Mouse (Mus musculus) erythroblast, adult 5-6 weeks (primary cell): ENCODE results near the gene Hsd17b10. TPM values are rescaled to one million over a fixed set of nuclear protein-coding genes. Genes with fewer than 3 reads are reported as not detected.
A peak's percentile ranks its signal among the peaks of the same experiment; 100 is the strongest.

Experiments
- ATAC-seq: replicated peaks from 2 replicates; pipeline ENCODE4 v1.8.0; 2016; ENCODE audit warnings: moderate number of reproducible peaks, mild to moderate bottlenecking, moderate TSS enrichment, inconsistent platforms; ENCODE audit not compliant: poor library complexity, low FRiP score, severe bottlenecking
- total RNA-seq, 2 experiments: library from RNA; stranded (forward) in 1 of 2; stranded (reverse) in 1 of 2; fragments of 150-400 nt in 1 of 2; fragments of 200-764, 138-1000 nt in 1 of 2; gene quantifications; 2 replicates each; pipeline versions ENCODE4 v1.2.3 to v1.2.4; 2015 to 2017; ENCODE audit warnings: low replicate concordance in 2 of 2

Gene Hsd17b10
- total RNA-seq (2015; ENCODE audit: low replicate concordance), result 20.8 and 32.0 TPM in 2 replicates
- 7.0 and 13.5 TPM in 2 replicates for total RNA-seq (2017; ENCODE audit: low replicate concordance)

GRCm38 (mm10) chrX:152001737-152002710 lies at the start of gene Hsd17b10:
Hsd17b10 (plus strand) TSS chrX:152001845.
- peak; percentile 100 for ATAC-seq

GRCm38 (mm10) chrX:151999006-151999710 lies 2.5 kb upstream of the Hsd17b10 start:
- no peak for ATAC-seq

- peak; percentile 29 for ATAC-seq
These were observed 412 bp upstream of the Hsd17b10 start for GRCm38 (mm10) chrX:152001182-152001684.

GRCm38 (mm10) chrX:152002865-152003264 lies 1.2 kb downstream of the Hsd17b10 start:
- no peak for ATAC-seq

GRCm38 (mm10) chrX:152007863-152008262 lies 6.2 kb downstream of the Hsd17b10 start:
- no peak for ATAC-seq

- ATAC-seq, result peak; percentile 41; the same call in 1 of the 2 replicates
These were observed 14.1 kb downstream of the Hsd17b10 start for GRCm38 (mm10) chrX:152015752-152016150.

- peak; percentile 92 for ATAC-seq
These were observed 14.8 kb downstream of the Hsd17b10 start, which contains the start of the genes Ribc1 and Smc1a for GRCm38 (mm10) chrX:152016151-152017145. Ribc1 (minus strand) TSS chrX:152016295. Smc1a (plus strand) TSS chrX:152016428.

GRCm38 (mm10) chrX:152017186-152017585 lies 15.5 kb downstream of the Hsd17b10 start:
- ATAC-seq, result no peak

GRCm38 (mm10) chrX:152019294-152019693 lies 17.6 kb downstream of the Hsd17b10 start:
- ATAC-seq, result peak; percentile 36

GRCm38 (mm10) chrX:152039865-152040264 lies 38.2 kb downstream of the Hsd17b10 start:
- no peak for ATAC-seq

GRCm38 (mm10) chrX:152047230-152047629 lies 45.6 kb downstream of the Hsd17b10 start:
- no peak for ATAC-seq

GRCm38 (mm10) chrX:152052546-152052945 lies 50.9 kb downstream of the Hsd17b10 start:
- ATAC-seq, result no peak

Other genes starting within 250 kb of the Hsd17b10 start
- 64.0 and 71.9 TPM in 2 replicates for gene Huwe1, start 201.0 kb upstream of the Hsd17b10 start, total RNA-seq (2015; ENCODE audit: low replicate concordance)
- gene Huwe1, start 201.0 kb upstream of the Hsd17b10 start, total RNA-seq (2017; ENCODE audit: low replicate concordance), result 55.3 and 136 TPM in 2 replicates
- gene Ribc1, start 14.4 kb downstream of the Hsd17b10 start, total RNA-seq (2015; ENCODE audit: low replicate concordance), result 0.38 TPM in 1 of 2 replicates, not detected in the other
- gene Ribc1, start 14.4 kb downstream of the Hsd17b10 start, total RNA-seq (2017; ENCODE audit: low replicate concordance), result 1.4 and 4.0 TPM in 2 replicates
- gene Smc1a, start 14.6 kb downstream of the Hsd17b10 start, total RNA-seq (2015; ENCODE audit: low replicate concordance), result 40.9 and 48.7 TPM in 2 replicates
- gene Smc1a, start 14.6 kb downstream of the Hsd17b10 start, total RNA-seq (2017; ENCODE audit: low replicate concordance), result 88.1 and 159 TPM in 2 replicates
- 0.84 and 1.2 TPM in 2 replicates for gene Iqsec2, start 142.4 kb downstream of the Hsd17b10 start, total RNA-seq (2015; ENCODE audit: low replicate concordance)
- 0.26 TPM in 1 of 2 replicates, not detected in the other for gene Iqsec2, start 142.4 kb downstream of the Hsd17b10 start, total RNA-seq (2017; ENCODE audit: low replicate concordance)
- 75.7 and 79.0 TPM in 2 replicates for gene Kdm5c, start 231.2 kb downstream of the Hsd17b10 start, total RNA-seq (2015; ENCODE audit: low replicate concordance)
- 125 and 143 TPM in 2 replicates for gene Kdm5c, start 231.2 kb downstream of the Hsd17b10 start, total RNA-seq (2017; ENCODE audit: low replicate concordance)